Mouse (Mus musculus) neural tube, embryonic 14.5 days (tissue): ENCODE data around the gene Focad. TPM values are rescaled to one million over a fixed set of nuclear protein-coding genes. Genes with fewer than 3 reads are reported as not detected.

Experiments used
- ATAC-seq: fragments of 200-750 bp; cut with Nextera tagmentation; 2 replicates; pipeline ENCODE4 v1.8.0; 2017; ENCODE audit warnings: low read depth, mild to moderate bottlenecking, moderate TSS enrichment, moderate library complexity
- H3K27ac ChIP-seq: fragments of 300-500 bp; sonication (generic); 2 replicates; pipeline ENCODE4 v1.5.1; 2014; ENCODE audit warnings: low read depth, mild to moderate bottlenecking, control low read depth, low read length, moderate library complexity, mixed read lengths
- H3K27me3 ChIP-seq: fragments of 300-500 bp; sonication (generic); 2 replicates; pipeline ENCODE4 v1.6.1; 2014; ENCODE audit warnings: low read length; ENCODE audit not compliant: control insufficient read depth, insufficient read depth
- H3K36me3 ChIP-seq: fragments of 300-500 bp; sonication (generic); 2 replicates; pipeline ENCODE4 v1.6.1; 2014; ENCODE audit warnings: low read length, mixed read lengths; ENCODE audit not compliant: control insufficient read depth, insufficient read depth
- H3K4me1 ChIP-seq: fragments of 300-500 bp; sonication (generic); 2 replicates; pipeline ENCODE4 v1.6.1; 2014; ENCODE audit warnings: low read length; ENCODE audit not compliant: control insufficient read depth, insufficient read depth
- H3K4me2 ChIP-seq: fragments of 300-500 bp; sonication (generic); 2 replicates; pipeline ENCODE4 v1.6.1; 2014; ENCODE audit warnings: mild to moderate bottlenecking, low read depth, low read length, control low read depth
- H3K4me3 ChIP-seq: fragments of 300-500 bp; sonication (generic); 2 replicates; pipeline ENCODE4 v1.5.1; 2014; ENCODE audit warnings: low read depth, low read length, control low read depth, mixed read lengths
- H3K9ac ChIP-seq: fragments of 300-500 bp; sonication (generic); replicated peaks from 2 replicates; pipeline ENCODE4 v1.6.1; 2014; ENCODE audit warnings: low read depth, mild to moderate bottlenecking, control low read depth, low read length, mixed read lengths
- H3K9me3 ChIP-seq: fragments of 300-500 bp; sonication (generic); 2 replicates; pipeline ENCODE4 v1.6.1; 2016; ENCODE audit warnings: low read length; ENCODE audit not compliant: control insufficient read depth
- WGBS: fragments of 180-500 bp; shearing (Covaris S2); extraction: QIAGEN DNeasy Blood & Tissue Kit; methylation state at CpG from one replicate; pipeline ENCODE4 v1.1.7; 2014; 5-methylcytosine and 5-hydroxymethylcytosine counted together
- polyA plus RNA-seq: library from polyadenylated mRNA; unstranded; fragments of >200 nt; fragmentation: Nextera tagmentation; extraction: Ambion mirVana; gene quantifications from 2 replicates; pipeline ENCODE4 v1.2.1, GENCODE M21; 2014

The Focad gene
- polyA plus RNA-seq, 1 experiment from 2014 or later, result 23.5 TPM

GRCm38 (mm10) chr4:88090316-88090715, 4.1 kb upstream of the Focad start:
- Histone ChIP-seq H3K9ac (no peak overlapping the region), H3K4me3 (no peak overlapping the region), H3K27ac (no peak overlapping the region), H3K4me1 (peaks cover 6% of the 10 kb centered on the region; the same call in 1 of the 2 replicates), H3K4me2 (no peak overlapping the region), H3K9me3 (no peaks in the 10 kb centered on the region), H3K27me3 (no peaks in the 10 kb centered on the region), H3K36me3 (no peaks in the 10 kb centered on the region)
- ATAC-seq, result no peak
- WGBS, result 88% methylated on average over 2 of the region's 2 CpGs

- Histone ChIP-seq H3K4me3 (peak overlapping the region; percentile 64), H3K4me1 (peaks cover 6% of the 10 kb centered on the region; the same call in 1 of the 2 replicates), H3K4me2 (peak overlapping the region; percentile 91), H3K36me3 (no peaks in the 10 kb centered on the region), H3K9me3 (no peaks in the 10 kb centered on the region), H3K9ac (peak overlapping the region; percentile 65), H3K27ac (peak overlapping the region; percentile 40; the same call in 1 of the 2 replicates), H3K27me3 (no peaks in the 10 kb centered on the region)
- under 1% methylated on average over 30 of the region's 30 CpGs for WGBS
- ATAC-seq, result no peak; the same call in 1 of the 2 replicates
Measured at GRCm38 (mm10) chr4:88094768-88095420, 465 bp downstream of the Focad start.

GRCm38 (mm10) chr4:88095693-88096092, 1.3 kb downstream of the Focad start:
- H3K4me1 ChIP-seq, result peaks cover 6% of the 10 kb centered on the region; the same call in 1 of the 2 replicates
- H3K9me3 ChIP-seq, result no peaks in the 10 kb centered on the region
- H3K27ac ChIP-seq, result no peak overlapping the region
- 82% methylated on average over 2 of the region's 2 CpGs for WGBS
- no peak overlapping the region for H3K4me3 ChIP-seq
- no peaks in the 10 kb centered on the region for H3K27me3 ChIP-seq
- no peak for ATAC-seq
- no peaks in the 10 kb centered on the region for H3K36me3 ChIP-seq
- no peak overlapping the region for H3K4me2 ChIP-seq
- no peak overlapping the region for H3K9ac ChIP-seq

GRCm38 (mm10) chr4:88108585-88108984, 14.2 kb downstream of the Focad start:
- Histone ChIP-seq H3K4me3 (no peak overlapping the region), H3K9ac (no peak overlapping the region), H3K36me3 (no peaks in the 10 kb centered on the region), H3K9me3 (no peaks in the 10 kb centered on the region), H3K27ac (no peak overlapping the region), H3K27me3 (no peaks in the 10 kb centered on the region), H3K4me1 (no peaks in the 10 kb centered on the region), H3K4me2 (no peak overlapping the region)
- WGBS, result 41% methylated on average over 3 of the region's 3 CpGs
- ATAC-seq, result no peak

- Histone ChIP-seq H3K4me3 (no peak overlapping the region), H3K27ac (no peak overlapping the region), H3K27me3 (no peaks in the 10 kb centered on the region), H3K9ac (no peak overlapping the region), H3K36me3 (no peaks in the 10 kb centered on the region), H3K4me1 (no peaks in the 10 kb centered on the region), H3K9me3 (no peaks in the 10 kb centered on the region), H3K4me2 (no peak overlapping the region)
- 77% methylated on average over 3 of the region's 3 CpGs for WGBS
- ATAC-seq, result no peak
Measured at GRCm38 (mm10) chr4:88117331-88117730, 22.9 kb downstream of the Focad start.

- H3K36me3 ChIP-seq, result no peaks in the 10 kb centered on the region
- no peak overlapping the region for H3K4me3 ChIP-seq
- H3K9ac ChIP-seq, result no peak overlapping the region
- no peaks in the 10 kb centered on the region for H3K27me3 ChIP-seq
- ATAC-seq, result no peak
- H3K27ac ChIP-seq, result no peak overlapping the region
- no peaks in the 10 kb centered on the region for H3K9me3 ChIP-seq
- H3K4me2 ChIP-seq, result no peak overlapping the region
- H3K4me1 ChIP-seq, result no peaks in the 10 kb centered on the region
Measured at GRCm38 (mm10) chr4:88117942-88118341, 23.5 kb downstream of the Focad start.

GRCm38 (mm10) chr4:88118750-88119395, 24.4 kb downstream of the Focad start:
- H3K4me1 ChIP-seq, result no peaks in the 10 kb centered on the region
- no peaks in the 10 kb centered on the region for H3K9me3 ChIP-seq
- H3K4me2 ChIP-seq, result no peak overlapping the region
- H3K4me3 ChIP-seq, result no peak overlapping the region
- H3K36me3 ChIP-seq, result no peaks in the 10 kb centered on the region
- H3K27ac ChIP-seq, result no peak overlapping the region
- H3K9ac ChIP-seq, result no peak overlapping the region
- no peak for ATAC-seq
- 86% methylated on average over 5 of the region's 5 CpGs for WGBS
- H3K27me3 ChIP-seq, result no peaks in the 10 kb centered on the region

GRCm38 (mm10) chr4:88120091-88120490, 25.7 kb downstream of the Focad start:
- Histone ChIP-seq H3K4me3 (no peak overlapping the region), H3K4me2 (no peak overlapping the region), H3K27me3 (no peaks in the 10 kb centered on the region), H3K9ac (no peak overlapping the region), H3K36me3 (no peaks in the 10 kb centered on the region), H3K27ac (no peak overlapping the region), H3K4me1 (no peaks in the 10 kb centered on the region), H3K9me3 (no peaks in the 10 kb centered on the region)
- no peak for ATAC-seq

GRCm38 (mm10) chr4:88122472-88122871, 28.0 kb downstream of the Focad start:
- Histone ChIP-seq H3K4me3 (no peak overlapping the region), H3K4me1 (no peaks in the 10 kb centered on the region)

More at GRCm38 (mm10) chr4:88122472-88122871, 28.0 kb downstream of the Focad start:
- H3K27me3 ChIP-seq, result no peaks in the 10 kb centered on the region
- H3K27ac ChIP-seq, result no peak overlapping the region
- 87% methylated on average over 3 of the region's 3 CpGs for WGBS
- H3K36me3 ChIP-seq, result no peaks in the 10 kb centered on the region
- ATAC-seq, result no peak
- H3K9me3 ChIP-seq, result no peaks in the 10 kb centered on the region
- H3K4me2 ChIP-seq, result no peak overlapping the region
- no peak overlapping the region for H3K9ac ChIP-seq
